In genomic region chr1:77202948-77203347, GRCm38 (mm10) we compare ENCODE assay signal across 20 mouse cellular contexts.
DNase-seq lines count a peak whose midpoint lies in the region; ATAC-seq lines count a peak whose summit lies in the region.
"Had no signal": no experiment of that assay in that cellular context is flagged by ENCODE, and none has a peak within 500 bp of the region (broad histone marks: within the 10 kb centered on the region; RNA-seq: fewer than 3 reads in every experiment).

No protein-coding gene starts in this region.

- no peak overlapping the region for H3K27ac ChIP-seq in heart, embryonic 10.5 days
- no peak overlapping the region for H3K27ac ChIP-seq in forebrain, embryonic 11.5 days (ENCODE audit: low read depth, low read length)
- H3K27ac ChIP-seq: embryonic facial prominence, embryonic 10.5 days; hindbrain, embryonic 13.5 days; midbrain, embryonic 13.5 days had no signal

- H3K27me3 ChIP-seq in heart, embryonic 10.5 days (ENCODE audit: insufficient read depth, poor library complexity, severe bottlenecking): no peaks in the 10 kb centered on the region
- no peaks in the 10 kb centered on the region for H3K27me3 ChIP-seq in forebrain, embryonic 11.5 days (ENCODE audit: control insufficient read depth, insufficient read depth, low read length)
- H3K27me3 ChIP-seq: hindbrain, embryonic 13.5 days; midbrain, embryonic 13.5 days had no signal

- no peak overlapping the region for H3K4me2 ChIP-seq in forebrain, embryonic 11.5 days (ENCODE audit: low read depth, low read length, severe bottlenecking)
- H3K4me2 ChIP-seq: hindbrain, embryonic 13.5 days; midbrain, embryonic 13.5 days had no signal

- no peak overlapping the region for H3K9ac ChIP-seq in forebrain, embryonic 11.5 days (ENCODE audit: low read length)
- H3K9ac ChIP-seq: hindbrain, embryonic 13.5 days; midbrain, embryonic 13.5 days had no signal

- H3K4me3 ChIP-seq in heart, embryonic 10.5 days: no peak overlapping the region
- no peak overlapping the region for H3K4me3 ChIP-seq in forebrain, embryonic 11.5 days (ENCODE audit: low read depth, low read length)
- H3K4me3 ChIP-seq: embryonic facial prominence, embryonic 10.5 days; erythroblast, embryonic 14.5 days; hindbrain, embryonic 13.5 days; midbrain, embryonic 13.5 days; myocyte had no signal

- no peaks in the 10 kb centered on the region for H3K4me1 ChIP-seq in heart, embryonic 10.5 days
- no peaks in the 10 kb centered on the region for H3K4me1 ChIP-seq in forebrain, embryonic 11.5 days (replicated peaks; ENCODE audit: control insufficient read depth, insufficient read depth, low read length)
- H3K4me1 ChIP-seq: embryonic facial prominence, embryonic 10.5 days; hindbrain, embryonic 13.5 days; midbrain, embryonic 13.5 days had no signal

- peak; percentile 84 for ATAC-seq in megakaryocyte, adult 5-6 weeks (ENCODE audit: poor library complexity, severe bottlenecking)
- no peak for ATAC-seq in CD4-positive, CD25-positive, alpha-beta regulatory T cell, adult 4 months
- no peak for ATAC-seq in forebrain, embryonic 11.5 days (replicated peaks; ENCODE audit: low FRiP score)
- ATAC-seq: forebrain, embryonic 16.5 days; intestine, embryonic 16.5 days; midbrain, embryonic 13.5 days had no signal

- no peaks in the 10 kb centered on the region for H3K36me3 ChIP-seq in heart, embryonic 10.5 days
- no peaks in the 10 kb centered on the region for H3K36me3 ChIP-seq in forebrain, embryonic 11.5 days (ENCODE audit: control insufficient read depth, insufficient read depth, low read length)
- H3K36me3 ChIP-seq: embryonic facial prominence, embryonic 10.5 days; G1E; hindbrain, embryonic 13.5 days; midbrain, embryonic 13.5 days had no signal

- 87% methylated on average over 4 of the region's 4 CpGs for WGBS in heart, embryonic 10.5 days
- WGBS in forebrain, embryonic 11.5 days: 91% methylated on average over 4 of the region's 4 CpGs

- DNase-seq in heart, adult 18-20 months: peak; percentile 65 to 76
- no peak for DNase-seq in heart, embryonic 10.5 days (ENCODE audit: low spot score)
- DNase-seq in heart, adult 8-10 months (ENCODE audit: low spot score): peak; percentile 83
- DNase-seq in heart, postnatal 4 days: peak; percentile 49
- DNase-seq in forebrain, embryonic 11.5 days (ENCODE audit: low spot score): no peak
- DNase-seq: cerebellum, postnatal 25 days; gastrocnemius, postnatal 25 days; lung, adult 2 months; lung, postnatal 4 days; right cerebral cortex, adult 18-20 months had no signal

- H3K9me3 ChIP-seq in heart, embryonic 10.5 days: no peaks in the 10 kb centered on the region
- H3K9me3 ChIP-seq in forebrain, embryonic 11.5 days (ENCODE audit: control insufficient read depth, low read length): no peaks in the 10 kb centered on the region
- H3K9me3 ChIP-seq: hindbrain, embryonic 13.5 days; midbrain, embryonic 13.5 days had no signal

Comparison
In these comparisons a context has a peak if more than half of its experiments do, and no peak if none do; other contexts are left out.
1. DNase-seq: peak in heart, adult 18-20 months (2 of 2), heart, adult 8-10 months (single experiment) and heart, postnatal 4 days (single experiment); none in heart, embryonic 10.5 days (single experiment) and forebrain, embryonic 11.5 days (single experiment).